Mouse (Mus musculus): Measurements from ENCODE around the gene Cdk2ap2. TPM values are rescaled to one million over a fixed set of nuclear protein-coding genes. Genes with fewer than 3 reads are reported as not detected.
"Not testable (repeated sequence)": the region's sequence is repeated elsewhere in the genome, so short reads cannot be mapped to it uniquely, and the experiment has no call there.

Cdk2ap2 gene
- total RNA-seq, 2 experiments from 2014 or later, result 17.8 to 23.4 TPM

DNA sequence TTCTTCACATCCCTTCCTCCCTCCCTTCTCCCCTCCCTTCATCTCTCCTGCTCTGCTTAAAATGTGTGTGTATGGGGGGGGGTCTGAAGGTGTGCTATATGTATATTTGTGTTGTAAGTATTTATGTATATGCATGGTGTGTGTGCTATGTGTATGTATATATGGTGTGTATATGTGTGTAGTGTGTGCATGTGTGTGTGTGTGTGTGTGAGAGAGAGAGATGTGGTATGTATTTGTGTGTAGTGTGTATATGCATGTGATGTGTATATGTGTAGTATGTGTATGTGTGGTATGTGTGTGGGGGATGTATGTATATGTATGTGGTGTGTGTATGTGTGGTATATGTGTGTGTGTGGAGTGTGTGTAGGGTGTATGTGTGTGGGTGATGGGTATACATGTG is 30.1 kb upstream of the Cdk2ap2 start:
- DNase-seq, result no peak

DNA sequence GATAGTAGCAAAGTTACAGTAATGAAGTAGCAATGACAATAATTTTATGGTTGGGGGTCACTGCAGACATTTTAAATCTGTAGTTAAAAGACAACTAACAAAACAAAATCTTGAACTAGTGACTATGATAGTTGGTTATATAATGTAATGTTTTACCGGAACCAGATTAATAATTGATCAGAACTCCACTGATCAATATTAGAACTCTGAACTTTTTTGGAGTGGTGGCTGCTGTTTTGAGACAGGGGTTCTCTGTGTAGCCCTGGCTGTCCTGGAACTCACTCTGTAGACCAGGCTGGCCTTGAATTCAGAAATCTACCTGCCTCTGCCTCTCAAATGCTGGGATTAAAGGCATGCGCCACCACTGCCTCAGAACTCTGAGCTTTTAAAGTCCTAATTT is 28.7 kb upstream of the Cdk2ap2 start:
- DNase-seq, result not testable (repeated sequence)

GRCm38 (mm10) chr19:4068717-4069410 is 28.1 kb upstream of the Cdk2ap2 start:
- DNase-seq, result no peak

DNA sequence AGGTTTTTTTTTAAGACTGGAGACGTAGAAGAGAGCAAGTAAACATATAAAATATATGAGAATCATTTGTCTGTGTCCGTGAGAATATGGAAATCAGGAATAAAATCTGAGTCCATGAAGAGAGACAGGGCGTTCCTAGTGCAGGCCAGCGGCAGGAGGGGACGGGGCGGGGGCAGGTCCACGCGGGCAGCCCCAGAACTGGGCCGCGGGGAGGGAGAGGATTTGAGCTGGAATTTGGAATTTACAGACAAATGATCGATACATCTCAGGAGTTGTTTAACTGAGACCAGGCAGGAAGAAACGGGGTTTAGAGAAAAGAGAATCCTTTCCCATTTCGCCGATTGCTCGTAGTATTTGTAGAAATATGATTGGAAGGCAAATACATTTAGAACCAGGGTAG is 26.7 kb upstream of the Cdk2ap2 start:
- DNase-seq, result no peak

DNA sequence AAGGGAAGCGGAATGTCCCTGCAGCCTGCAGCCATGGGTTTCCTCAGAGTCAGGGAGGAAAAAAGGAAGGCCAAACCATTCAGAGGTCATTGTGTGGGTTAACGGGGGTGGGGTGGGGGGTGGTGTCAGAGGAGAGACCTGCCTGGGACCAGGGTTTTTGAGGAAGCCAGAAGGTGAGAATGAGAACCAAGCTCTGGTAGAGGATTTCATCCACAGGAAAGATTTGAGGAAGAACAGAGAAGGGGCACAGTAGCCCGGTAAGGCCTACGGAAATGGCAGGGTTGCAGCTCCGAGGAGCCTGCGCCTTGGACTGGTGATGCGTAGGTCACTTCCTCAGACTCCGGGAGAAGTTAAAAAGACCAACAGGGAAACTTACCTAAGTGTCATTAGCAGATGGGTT is 26.2 kb upstream of the Cdk2ap2 start:
- no peak for DNase-seq

- no peak for DNase-seq
Measured at GRCm38 (mm10) chr19:4071406-4071805, 25.6 kb upstream of the Cdk2ap2 start.

GRCm38 (mm10) chr19:4072706-4073424 is 24.1 kb upstream of the Cdk2ap2 start:
- DNase-seq, result no peak

GRCm38 (mm10) chr19:4075531-4075930 is 21.5 kb upstream of the Cdk2ap2 start:
- no peak for DNase-seq

GRCm38 (mm10) chr19:4079594-4079993 is 17.4 kb upstream of the Cdk2ap2 start:
- DNase-seq, result no peak

DNA sequence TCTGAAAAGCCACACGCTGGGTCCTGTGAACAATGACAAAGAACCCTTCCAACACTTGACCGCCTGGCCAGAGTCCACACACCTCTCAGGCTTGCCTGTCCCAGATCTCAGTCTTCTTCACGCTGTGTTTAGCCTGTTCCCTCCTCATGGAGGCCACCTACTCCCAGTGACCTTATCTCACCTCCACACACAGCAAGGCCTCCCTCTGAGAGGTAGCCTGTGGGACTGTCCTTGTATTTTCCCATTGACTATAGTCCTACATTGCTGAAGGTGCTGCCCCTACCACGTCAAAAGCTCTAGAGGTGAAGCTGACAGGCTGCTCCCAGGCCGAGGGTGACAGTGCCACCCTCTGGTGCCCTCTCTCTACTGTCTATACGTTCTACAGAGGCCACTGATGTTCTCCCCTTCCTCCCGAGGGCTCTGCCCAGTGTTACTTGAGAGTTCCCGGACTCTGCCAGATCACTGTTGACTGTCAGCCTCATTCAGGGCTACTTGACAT is 16.4 kb upstream of the Cdk2ap2 start:
- DNase-seq, result no peak

DNA sequence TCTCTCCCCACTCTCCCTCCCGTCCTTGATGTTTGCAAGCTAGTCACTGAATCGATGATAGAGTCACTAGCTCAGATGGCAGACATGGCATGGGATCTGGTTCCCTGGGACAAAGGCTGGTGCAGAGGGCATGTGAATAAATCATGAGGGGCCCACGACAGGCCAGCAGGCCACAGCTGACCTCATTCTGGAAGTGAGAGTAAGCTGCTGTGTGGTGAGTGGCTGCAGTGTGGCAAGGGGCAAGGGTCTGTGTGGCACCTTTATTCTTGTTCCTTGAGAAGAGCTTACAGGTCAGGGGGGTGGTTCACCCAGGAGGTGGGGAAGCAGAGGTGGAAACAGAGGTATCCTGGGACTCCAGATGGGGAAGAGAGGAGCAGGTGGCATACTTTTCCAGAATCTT is 15.6 kb upstream of the Cdk2ap2 start, which contains the start of gene Cabp2:
TSS of gene Cabp2 (plus strand) at position 185 of the 400 bp plus-strand sequence.
- DNase-seq, result no peak

GRCm38 (mm10) chr19:4082219-4082965 is 14.6 kb upstream of the Cdk2ap2 start:
- no peak for DNase-seq

DNA sequence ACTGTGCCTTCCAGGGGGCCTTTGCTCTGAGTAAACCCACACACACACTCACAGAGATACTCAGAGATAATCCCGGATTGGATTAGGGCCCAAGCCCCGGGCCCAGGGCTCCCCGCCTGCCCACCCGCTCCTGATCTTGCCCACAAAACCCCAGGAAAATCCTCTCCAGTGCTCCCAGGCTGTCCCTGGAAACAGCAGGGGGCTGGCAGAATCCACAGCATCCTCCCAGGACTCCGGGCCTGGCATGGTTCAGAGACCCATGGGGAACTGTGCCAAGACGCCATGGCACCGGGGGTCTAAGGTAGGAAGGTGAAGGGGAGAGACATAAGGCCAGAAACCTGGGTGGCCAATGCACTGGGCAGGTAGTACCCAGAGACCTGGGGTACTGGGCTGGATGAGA is 13.7 kb upstream of the Cdk2ap2 start:
- DNase-seq, result no peak

DNA sequence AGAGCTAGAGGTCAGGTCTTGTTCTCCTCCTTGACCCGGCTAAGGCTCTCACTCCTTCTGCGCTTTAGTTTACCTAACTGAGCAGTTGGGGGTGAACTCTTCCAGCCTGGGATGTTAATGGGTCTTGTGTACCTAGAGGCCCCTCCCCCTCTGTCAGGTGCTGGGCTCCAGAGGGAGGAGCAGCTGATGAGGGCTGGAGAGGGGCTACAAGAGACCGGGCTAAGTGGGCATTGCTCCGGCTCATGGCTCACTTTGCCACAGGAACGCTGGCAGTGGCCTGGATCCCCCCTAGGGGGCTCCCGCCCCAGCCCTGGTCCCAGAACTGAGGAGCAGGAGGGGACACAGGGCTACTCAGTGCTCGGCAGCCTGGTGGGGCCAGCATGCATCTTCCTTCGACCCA is 13.2 kb upstream of the Cdk2ap2 start:
- DNase-seq, result no peak

DNA sequence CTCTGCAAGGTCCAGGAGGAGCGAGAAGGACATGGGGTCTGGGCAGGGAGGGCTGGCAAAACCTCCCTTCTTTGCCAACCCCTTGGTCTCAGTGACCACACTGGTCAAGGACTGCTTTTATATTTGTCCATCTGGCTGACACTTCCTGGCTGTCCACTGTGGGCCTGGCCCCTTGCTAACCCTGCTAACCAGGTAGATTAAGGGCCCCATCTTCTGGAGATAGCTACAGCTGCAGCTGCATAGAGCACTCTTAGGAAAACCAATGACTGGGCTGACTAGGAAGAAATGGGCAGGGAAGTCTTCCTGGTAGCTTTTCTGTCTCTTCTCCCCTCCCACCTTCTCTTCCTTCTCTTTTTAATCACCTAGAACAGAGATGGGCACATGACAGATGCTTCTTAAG is 12.0 kb upstream of the Cdk2ap2 start:
- no peak for DNase-seq

- DNase-seq, result no peak
Measured at GRCm38 (mm10) chr19:4086156-4086555, 10.8 kb upstream of the Cdk2ap2 start.

GRCm38 (mm10) chr19:4087090-4087489 is 9.9 kb upstream of the Cdk2ap2 start:
- no peak for DNase-seq

DNA sequence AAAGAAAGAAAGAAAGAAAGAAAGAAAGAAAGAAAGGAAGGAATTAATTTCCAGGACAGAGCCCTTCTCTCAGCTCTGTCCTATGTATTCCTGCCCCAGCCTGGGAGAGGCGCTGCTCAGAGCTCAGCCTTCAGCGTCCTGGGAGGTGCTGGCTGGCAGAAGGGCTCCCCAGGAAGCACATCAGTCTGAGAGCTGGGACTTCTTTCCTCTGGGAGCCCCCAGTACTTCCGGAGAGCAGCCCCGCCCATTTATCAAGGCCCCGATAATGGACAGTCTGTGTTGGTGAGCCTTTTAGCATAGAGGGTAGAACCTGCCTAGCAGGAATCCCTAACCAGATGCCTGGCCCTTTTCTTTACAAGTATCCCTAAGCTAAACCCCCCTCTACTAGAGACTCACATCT is 8.8 kb upstream of the Cdk2ap2 start:
- DNase-seq, result no peak

GRCm38 (mm10) chr19:4089128-4089527 is 7.9 kb upstream of the Cdk2ap2 start:
- no peak for DNase-seq

DNA sequence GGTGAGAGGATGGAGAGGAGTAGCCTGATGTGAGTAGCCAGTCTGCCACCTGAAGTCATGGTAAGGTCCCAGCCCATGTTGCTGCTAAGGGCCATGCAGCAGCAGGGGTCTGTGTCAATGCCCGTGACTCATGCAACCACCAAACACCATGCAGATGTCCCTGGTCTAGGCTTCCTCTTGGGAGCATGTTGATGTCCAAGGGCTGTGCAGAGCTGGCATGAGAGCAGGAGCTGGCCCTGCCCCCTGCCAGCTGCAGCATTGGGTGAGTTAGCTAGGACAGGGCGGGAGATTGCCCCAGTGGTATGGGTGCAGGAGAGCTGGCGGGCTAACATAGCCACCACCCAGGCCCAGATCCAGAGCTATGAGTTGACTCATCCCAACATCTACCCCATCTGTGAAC is 6.5 kb upstream of the Cdk2ap2 start:
- no peak for DNase-seq

DNA sequence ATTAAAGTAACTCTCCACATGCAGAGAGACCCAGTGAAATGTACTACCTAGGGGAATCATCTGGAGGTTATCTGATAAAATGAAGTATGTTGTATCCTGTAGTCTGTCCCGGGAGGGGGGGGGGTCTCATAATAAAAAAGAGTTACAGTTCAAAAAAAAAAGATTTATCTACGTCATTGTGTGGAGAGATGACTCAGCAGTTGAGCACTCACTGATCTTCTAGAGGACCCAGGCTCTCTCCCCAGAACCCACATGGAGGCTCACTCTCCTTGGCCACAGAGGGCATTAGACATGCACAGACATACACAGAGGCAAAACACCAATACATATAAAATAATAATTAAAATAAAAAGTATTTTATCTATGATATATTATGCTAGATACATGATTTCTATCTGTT is 5.6 kb upstream of the Cdk2ap2 start:
- no peak for DNase-seq

DNA sequence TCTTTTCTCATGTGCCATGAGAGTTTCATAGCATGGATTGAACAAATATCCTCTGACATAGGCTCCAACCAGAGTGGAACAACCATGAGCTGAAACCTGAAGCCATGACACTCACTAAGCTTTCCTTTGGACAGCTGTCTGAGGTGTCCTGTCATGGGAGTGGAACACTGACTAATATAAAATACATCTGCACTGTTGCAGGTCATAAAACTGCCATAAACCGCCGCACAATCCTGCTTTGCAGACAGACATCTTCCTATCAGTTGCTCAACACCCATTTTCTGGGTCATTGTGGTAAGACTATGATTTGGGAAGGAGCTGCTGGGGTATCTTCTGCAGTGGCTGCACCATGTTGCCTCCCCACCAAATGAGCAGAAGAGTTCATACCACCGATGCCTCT is 4.2 kb upstream of the Cdk2ap2 start:
- no peak for DNase-seq

DNA sequence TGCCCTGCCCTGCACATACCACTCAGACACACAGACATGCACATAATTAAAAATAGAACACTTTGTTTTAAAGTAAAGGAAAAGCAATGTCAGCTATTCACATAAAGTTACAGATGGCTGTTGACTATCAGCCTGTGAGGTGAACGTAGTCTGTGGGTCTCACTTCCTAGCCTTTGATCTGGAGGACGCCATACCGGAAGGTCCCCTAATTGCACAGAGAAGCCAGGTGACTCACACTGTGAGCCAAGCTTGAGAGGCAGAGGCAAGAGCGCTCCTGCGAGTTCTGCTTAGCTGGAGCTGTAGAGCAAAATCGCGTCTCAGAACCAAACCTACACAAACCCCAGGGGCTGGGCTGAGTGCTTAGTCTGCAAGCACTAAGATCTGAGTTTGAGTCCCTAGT is 3.2 kb upstream of the Cdk2ap2 start:
- no peak for DNase-seq

All from gastrocnemius, postnatal 25 days (tissue).